Mouse (Mus musculus): ENCODE measurements around the gene Ccdc154.
A peak's percentile ranks its signal among the peaks of the same experiment; 100 is the strongest.
"Not testable (repeated sequence)": the region's sequence is repeated elsewhere in the genome, so short reads cannot be mapped to it uniquely, and the experiment has no call there.

Ccdc154 gene

GRCm38 (mm10) chr17:25162161-25162560 is at the start of gene Ccdc154:
Ccdc154 (plus strand) TSS chr17:25162461.
- no peak for ATAC-seq (ENCODE audit: low TSS enrichment)

GRCm38 (mm10) chr17:25114908-25115645 is 47.2 kb upstream of the Ccdc154 start:
- ATAC-seq (ENCODE audit: low TSS enrichment) = no peak

- ATAC-seq (ENCODE audit: low TSS enrichment) = peak; percentile 72
Measured at GRCm38 (mm10) chr17:25115664-25116432, 46.4 kb upstream of the Ccdc154 start, which contains the start of gene Telo2. Telo2 (minus strand) TSS chr17:25115967.

GRCm38 (mm10) chr17:25117263-25117662 is 45.0 kb upstream of the Ccdc154 start:
- ATAC-seq (ENCODE audit: low TSS enrichment) = peak; percentile 51; the same call in 1 of the 2 replicates

- ATAC-seq (ENCODE audit: low TSS enrichment) = no peak
Measured at GRCm38 (mm10) chr17:25120406-25120805, 41.9 kb upstream of the Ccdc154 start, which contains the start of gene Ptx4. Ptx4 (plus strand) TSS chr17:25120760.

- no peak for ATAC-seq (ENCODE audit: low TSS enrichment)
Measured at GRCm38 (mm10) chr17:25123979-25124378, 38.3 kb upstream of the Ccdc154 start.

GRCm38 (mm10) chr17:25125442-25126060 is 36.7 kb upstream of the Ccdc154 start:
- not testable (repeated sequence) for ATAC-seq (ENCODE audit: low TSS enrichment)

- no peak for ATAC-seq (ENCODE audit: low TSS enrichment)
Measured at GRCm38 (mm10) chr17:25127079-25127478, 35.2 kb upstream of the Ccdc154 start.

GRCm38 (mm10) chr17:25127681-25128080 is 34.6 kb upstream of the Ccdc154 start:
- ATAC-seq (ENCODE audit: low TSS enrichment) = no peak

- no peak for ATAC-seq (ENCODE audit: low TSS enrichment)
Measured at GRCm38 (mm10) chr17:25130060-25130459, 32.2 kb upstream of the Ccdc154 start.

GRCm38 (mm10) chr17:25133275-25133698 is 29.0 kb upstream of the Ccdc154 start, which contains the start of gene Clcn7:
Clcn7 (plus strand) TSS chr17:25133391.
- peak; percentile 90 for ATAC-seq (ENCODE audit: low TSS enrichment)

- no peak for ATAC-seq (ENCODE audit: low TSS enrichment)
Measured at GRCm38 (mm10) chr17:25135622-25136021, 26.6 kb upstream of the Ccdc154 start.

GRCm38 (mm10) chr17:25138803-25139202 is 23.5 kb upstream of the Ccdc154 start:
- ATAC-seq (ENCODE audit: low TSS enrichment) = no peak

- ATAC-seq (ENCODE audit: low TSS enrichment) = no peak
Measured at GRCm38 (mm10) chr17:25139960-25140359, 22.3 kb upstream of the Ccdc154 start.

- ATAC-seq (ENCODE audit: low TSS enrichment) = no peak
Measured at GRCm38 (mm10) chr17:25163387-25163786, 1.1 kb downstream of the Ccdc154 start.

- no peak for ATAC-seq (ENCODE audit: low TSS enrichment)
Measured at GRCm38 (mm10) chr17:25164770-25165169, 2.5 kb downstream of the Ccdc154 start.

- ATAC-seq (ENCODE audit: low TSS enrichment) = no peak
Measured at GRCm38 (mm10) chr17:25165970-25166671, 3.9 kb downstream of the Ccdc154 start.

- no peak for ATAC-seq (ENCODE audit: low TSS enrichment)
Measured at GRCm38 (mm10) chr17:25169706-25170105, 7.4 kb downstream of the Ccdc154 start.

- ATAC-seq (ENCODE audit: low TSS enrichment) = no peak
Measured at GRCm38 (mm10) chr17:25172558-25172957, 10.3 kb downstream of the Ccdc154 start.

GRCm38 (mm10) chr17:25175411-25175810 is 13.2 kb downstream of the Ccdc154 start, which contains the start of gene Gm38655:
Gm38655 (minus strand) TSS chr17:25175471.
- no peak for ATAC-seq (ENCODE audit: low TSS enrichment)

- ATAC-seq (ENCODE audit: low TSS enrichment) = no peak
Measured at GRCm38 (mm10) chr17:25183232-25183631, 21.0 kb downstream of the Ccdc154 start.

All from frontal cortex, adult (tissue).